Mouse (Mus musculus): Measurements from ENCODE around the gene Zc3h18. TPM values are rescaled to one million over a fixed set of nuclear protein-coding genes. Genes with fewer than 3 reads are reported as not detected.

Gene Zc3h18
- total RNA-seq, 1 experiment = 90.4 TPM

DNA sequence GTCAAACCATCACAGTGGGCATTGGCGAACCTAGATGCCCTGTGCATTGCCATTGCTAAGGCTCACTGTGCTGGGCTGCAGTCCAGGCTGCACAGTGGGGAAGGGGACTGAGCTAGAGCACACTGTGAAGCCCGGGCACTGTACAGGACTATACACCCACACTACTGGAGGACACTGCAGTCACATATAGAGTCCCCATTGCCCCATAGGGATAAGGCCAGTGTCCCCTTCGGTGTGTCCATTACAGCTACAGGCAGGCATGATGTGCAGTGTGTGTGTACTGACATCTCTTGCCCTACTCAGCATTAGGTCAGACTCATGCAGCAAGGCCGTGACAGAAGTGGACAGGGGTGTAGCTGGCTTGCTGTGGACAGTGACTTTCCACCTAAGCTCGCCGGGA, 34.6 kb upstream of the Zc3h18 start:
- H3K27ac ChIP-seq (ENCODE audit: insufficient read depth, low read depth, low read length, poor library complexity, severe bottlenecking) = no peak overlapping the region
- H3K9me3 ChIP-seq (ENCODE audit: control insufficient read depth, insufficient read depth, low read depth, low read length) = no peaks in the 10 kb centered on the region
- DNase-seq (ENCODE audit: low read depth, low spot score) = no peak
- H3K4me1 ChIP-seq (ENCODE audit: control insufficient read depth in 2 of 2, insufficient read depth in 2 of 2, low read length in 2 of 2, poor library complexity in 1 of 2) = peaks cover 2 to 14% of the 10 kb centered on the region in 2 experiments; a peak in 3 of 4 replicates
- no peaks in the 10 kb centered on the region for H3K36me3 ChIP-seq (ENCODE audit: control insufficient read depth, insufficient read depth, low read length, poor library complexity, severe bottlenecking)
- TF ChIP-seq ZC3H11A (IDR thresholded peaks at IDR 0.05; ENCODE audit: borderline replicate concordance, low read depth, low read length) (no peak), MAFK (IDR thresholded peaks at IDR 0.05; ENCODE audit: insufficient read depth, low read depth, low read length) (no peak), HCFC1 (IDR thresholded peaks at IDR 0.05; ENCODE audit: borderline replicate concordance, insufficient read depth, low read length) (no peak), ZNF384 (IDR thresholded peaks at IDR 0.05; ENCODE audit: low read depth, low read length) (no peak), CHD2 (IDR thresholded peaks at IDR 0.05; ENCODE audit: low read depth, low read length) (no peak)
- H3K4me3 ChIP-seq (ENCODE audit: insufficient read depth in 1 of 2, low read depth in 1 of 2, low read length in 2 of 2, poor library complexity in 1 of 2, severe bottlenecking in 1 of 2) = no peak overlapping the region
- in situ Hi-C loops (cut with MboI; ENCODE audit: low sequenced_read_pairs in 2 of 2, unreplicated experiment in 2 of 2) = no loop called here
- no peak overlapping the region for H3K9ac ChIP-seq (ENCODE audit: insufficient read depth, low read depth, low read length, poor library complexity, severe bottlenecking)

DNA sequence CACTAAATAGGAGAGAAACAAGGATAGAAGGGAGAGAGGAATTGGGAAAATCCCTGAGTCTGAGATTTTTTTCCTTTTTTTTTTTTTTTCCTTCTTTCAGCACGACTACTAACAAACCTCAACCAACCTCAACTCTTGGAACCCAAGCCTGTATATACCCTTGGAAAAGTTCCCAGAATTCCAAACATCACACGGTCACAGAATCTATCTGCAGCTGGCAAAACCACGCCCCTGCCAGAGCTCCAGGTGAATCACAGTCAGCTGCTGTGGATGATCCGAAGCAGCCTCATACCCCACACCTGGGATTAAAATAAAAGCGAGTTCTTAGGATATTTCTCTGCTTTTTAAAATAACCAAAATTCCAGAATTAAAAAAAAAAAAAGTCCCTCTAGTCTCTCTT, 34.0 kb upstream of the Zc3h18 start:
- Histone ChIP-seq H3K4me1 (ENCODE audit: control insufficient read depth in 2 of 2, insufficient read depth in 2 of 2, low read length in 2 of 2, poor library complexity in 1 of 2) (peaks cover 2 to 14% of the 10 kb centered on the region in 2 experiments; a peak in 3 of 4 replicates), H3K36me3 (ENCODE audit: control insufficient read depth, insufficient read depth, low read length, poor library complexity, severe bottlenecking) (no peaks in the 10 kb centered on the region), H3K9ac (ENCODE audit: insufficient read depth, low read depth, low read length, poor library complexity, severe bottlenecking) (no peak overlapping the region), H3K9me3 (ENCODE audit: control insufficient read depth, insufficient read depth, low read depth, low read length) (no peaks in the 10 kb centered on the region), H3K27ac (ENCODE audit: insufficient read depth, low read depth, low read length, poor library complexity, severe bottlenecking) (no peak overlapping the region), H3K4me3 (ENCODE audit: insufficient read depth in 1 of 2, low read depth in 1 of 2, low read length in 2 of 2, poor library complexity in 1 of 2, severe bottlenecking in 1 of 2) (no peak overlapping the region)
- TF ChIP-seq MAFK (IDR thresholded peaks at IDR 0.05; ENCODE audit: insufficient read depth, low read depth, low read length) (no peak), HCFC1 (IDR thresholded peaks at IDR 0.05; ENCODE audit: borderline replicate concordance, insufficient read depth, low read length) (no peak), ZC3H11A (IDR thresholded peaks at IDR 0.05; ENCODE audit: borderline replicate concordance, low read depth, low read length) (no peak), CHD2 (IDR thresholded peaks at IDR 0.05; ENCODE audit: low read depth, low read length) (no peak), ZNF384 (IDR thresholded peaks at IDR 0.05; ENCODE audit: low read depth, low read length) (no peak)
- in situ Hi-C loops (cut with MboI; ENCODE audit: low sequenced_read_pairs in 2 of 2, unreplicated experiment in 2 of 2) = no loop called here
- DNase-seq (ENCODE audit: low read depth, low spot score) = no peak

DNA sequence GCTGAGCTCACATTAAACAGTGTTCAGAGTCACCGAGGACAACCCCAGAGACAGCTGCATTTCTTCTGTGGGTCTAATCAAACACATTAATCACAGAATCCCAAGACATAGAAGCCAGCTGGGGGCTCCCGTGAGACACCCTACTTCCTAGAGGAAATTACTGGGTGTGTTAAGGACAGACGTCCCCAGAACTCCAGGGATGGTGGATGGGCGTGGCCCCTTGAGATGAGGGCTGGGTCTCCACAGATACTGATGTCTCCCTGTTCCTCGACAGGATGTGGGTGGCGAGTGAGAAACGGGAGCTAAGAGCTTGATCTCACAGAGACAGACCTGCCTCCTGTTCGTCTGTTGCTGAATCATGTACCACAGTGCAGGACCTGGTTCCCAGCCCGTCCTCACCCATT, 33.6 kb upstream of the Zc3h18 start:
- Histone ChIP-seq H3K9me3 (ENCODE audit: control insufficient read depth, insufficient read depth, low read depth, low read length) (no peaks in the 10 kb centered on the region), H3K4me3 (ENCODE audit: insufficient read depth in 1 of 2, low read depth in 1 of 2, low read length in 2 of 2, poor library complexity in 1 of 2, severe bottlenecking in 1 of 2) (no peak overlapping the region), H3K9ac (ENCODE audit: insufficient read depth, low read depth, low read length, poor library complexity, severe bottlenecking) (no peak overlapping the region), H3K27ac (ENCODE audit: insufficient read depth, low read depth, low read length, poor library complexity, severe bottlenecking) (no peak overlapping the region), H3K4me1 (ENCODE audit: control insufficient read depth in 2 of 2, insufficient read depth in 2 of 2, low read length in 2 of 2, poor library complexity in 1 of 2) (peaks cover 2 to 14% of the 10 kb centered on the region in 2 experiments; a peak in 3 of 4 replicates), H3K36me3 (ENCODE audit: control insufficient read depth, insufficient read depth, low read length, poor library complexity, severe bottlenecking) (no peaks in the 10 kb centered on the region)
- in situ Hi-C loops (cut with MboI; ENCODE audit: low sequenced_read_pairs in 2 of 2, unreplicated experiment in 2 of 2) = no loop called here
- no peak for TF ChIP-seq ZC3H11A (IDR thresholded peaks at IDR 0.05; ENCODE audit: borderline replicate concordance, low read depth, low read length)
- TF ChIP-seq ZNF384 (IDR thresholded peaks at IDR 0.05; ENCODE audit: low read depth, low read length) = no peak
- no peak for DNase-seq (ENCODE audit: low read depth, low spot score)

DNA sequence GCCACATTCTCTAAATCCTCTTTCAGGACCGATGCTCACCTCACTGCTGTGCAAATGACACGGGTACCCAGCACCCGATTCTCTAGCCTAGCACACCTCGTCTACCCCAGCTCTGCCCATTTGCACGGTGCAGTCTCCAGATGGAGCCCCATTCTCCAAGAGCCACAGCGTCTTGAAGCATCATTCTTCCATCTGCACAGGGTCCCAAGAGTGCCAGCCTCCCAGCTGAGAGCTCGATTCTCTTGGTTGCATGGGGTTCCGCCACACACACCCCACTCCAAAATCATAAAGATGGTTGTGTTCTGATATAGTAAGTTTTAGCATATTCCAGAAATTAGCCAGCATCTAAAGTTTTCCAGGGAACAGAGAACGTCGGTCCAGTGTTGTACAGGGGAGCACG, 33.1 kb upstream of the Zc3h18 start:
- no peak for TF ChIP-seq CHD2 (IDR thresholded peaks at IDR 0.05; ENCODE audit: low read depth, low read length)
- TF ChIP-seq ZC3H11A (IDR thresholded peaks at IDR 0.05; ENCODE audit: borderline replicate concordance, low read depth, low read length) = no peak
- no peak for TF ChIP-seq ZNF384 (IDR thresholded peaks at IDR 0.05; ENCODE audit: low read depth, low read length)
- Histone ChIP-seq H3K36me3 (ENCODE audit: control insufficient read depth, insufficient read depth, low read length, poor library complexity, severe bottlenecking) (no peaks in the 10 kb centered on the region), H3K4me3 (ENCODE audit: insufficient read depth in 1 of 2, low read depth in 1 of 2, low read length in 2 of 2, poor library complexity in 1 of 2, severe bottlenecking in 1 of 2) (peak overlapping the region; percentile 18 to 42; a peak in 3 of 4 replicates), H3K27ac (ENCODE audit: insufficient read depth, low read depth, low read length, poor library complexity, severe bottlenecking) (no peak overlapping the region), H3K9ac (ENCODE audit: insufficient read depth, low read depth, low read length, poor library complexity, severe bottlenecking) (peak overlapping the region; percentile 17; the same call in 1 of the 2 replicates), H3K9me3 (ENCODE audit: control insufficient read depth, insufficient read depth, low read depth, low read length) (no peaks in the 10 kb centered on the region), H3K4me1 (ENCODE audit: control insufficient read depth in 2 of 2, insufficient read depth in 2 of 2, low read length in 2 of 2, poor library complexity in 1 of 2) (peaks cover 2 to 14% of the 10 kb centered on the region in 2 experiments; a peak in 3 of 4 replicates)
- DNase-seq (ENCODE audit: low read depth, low spot score) = no peak
- in situ Hi-C loops (cut with MboI; ENCODE audit: low sequenced_read_pairs in 2 of 2, unreplicated experiment in 2 of 2) = no loop called here

DNA sequence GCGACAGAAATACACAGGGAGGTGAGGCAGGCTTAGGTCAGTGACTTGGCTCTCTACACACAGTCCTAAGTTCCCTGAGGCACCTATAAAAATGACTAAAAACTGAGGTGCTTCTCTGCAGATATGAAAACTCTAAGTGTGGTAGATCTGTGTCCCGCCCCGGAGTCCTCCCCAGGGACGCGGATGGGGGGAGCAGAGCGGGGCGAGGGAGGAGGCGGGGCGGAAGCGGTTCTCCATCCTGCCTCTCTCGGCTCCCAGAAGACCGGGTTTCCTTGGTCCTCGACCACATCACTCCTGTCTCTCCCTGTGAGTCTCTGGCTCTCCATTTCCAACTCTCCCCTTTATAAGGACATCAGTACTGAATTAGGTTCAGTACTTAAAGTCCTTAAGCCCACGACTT, 32.7 kb upstream of the Zc3h18 start:
- H3K36me3 ChIP-seq (ENCODE audit: control insufficient read depth, insufficient read depth, low read length, poor library complexity, severe bottlenecking) = no peaks in the 10 kb centered on the region

More for the DNA sequence above, 32.7 kb upstream of the Zc3h18 start:
- Histone ChIP-seq H3K4me1 (ENCODE audit: control insufficient read depth in 2 of 2, insufficient read depth in 2 of 2, low read length in 2 of 2, poor library complexity in 1 of 2) (peaks cover 2 to 14% of the 10 kb centered on the region in 2 experiments; a peak in 3 of 4 replicates), H3K27ac (ENCODE audit: insufficient read depth, low read depth, low read length, poor library complexity, severe bottlenecking) (no peak overlapping the region), H3K4me3 (ENCODE audit: insufficient read depth in 1 of 2, low read depth in 1 of 2, low read length in 2 of 2, poor library complexity in 1 of 2, severe bottlenecking in 1 of 2) (peak overlapping the region; percentile 18 to 42), H3K9ac (ENCODE audit: insufficient read depth, low read depth, low read length, poor library complexity, severe bottlenecking) (peak overlapping the region; percentile 17; the same call in 1 of the 2 replicates), H3K9me3 (ENCODE audit: control insufficient read depth, insufficient read depth, low read depth, low read length) (no peaks in the 10 kb centered on the region)
- no peak for DNase-seq (ENCODE audit: low read depth, low spot score)
- in situ Hi-C loops (cut with MboI; ENCODE audit: low sequenced_read_pairs in 2 of 2, unreplicated experiment in 2 of 2) = no loop called here
- TF ChIP-seq HCFC1 (IDR thresholded peaks at IDR 0.05; ENCODE audit: borderline replicate concordance, insufficient read depth, low read length) (no peak), ZNF384 (IDR thresholded peaks at IDR 0.05; ENCODE audit: low read depth, low read length) (no peak), ZC3H11A (IDR thresholded peaks at IDR 0.05; ENCODE audit: borderline replicate concordance, low read depth, low read length) (no peak), MAFK (IDR thresholded peaks at IDR 0.05; ENCODE audit: insufficient read depth, low read depth, low read length) (no peak), CHD2 (IDR thresholded peaks at IDR 0.05; ENCODE audit: low read depth, low read length) (no peak)

All from ES-E14 (cell line).